Comparison of ENCODE assay signal across 17 mouse cellular contexts in genomic region chrX:58028082-58028481, GRCm38 (mm10). TPM values are rescaled to one million over a fixed set of nuclear protein-coding genes. Genes with fewer than 3 reads are reported as not detected.
A peak's percentile ranks its signal among the peaks of the same experiment; 100 is the strongest.
DNase-seq lines count a peak whose midpoint lies in the region; ATAC-seq and TF ChIP-seq lines count a peak whose summit lies in the region.
"Had no signal": no experiment of that assay in that cellular context is flagged by ENCODE, and none has a peak within 500 bp of the region (broad histone marks: within the 10 kb centered on the region; RNA-seq: fewer than 3 reads in every experiment).

No protein-coding gene starts in this region.

- DNase-seq in embryo, embryonic 10.5 days (ENCODE audit: low spot score): peak; percentile 32
- no peak for DNase-seq in hindbrain, embryonic 14.5 days (ENCODE audit: low spot score)
- DNase-seq in midbrain, embryonic 14.5 days: no peak
- no peak for DNase-seq in layer of hippocampus, postnatal 14 days (ENCODE audit: low spot score in 2 of 2)
- DNase-seq in gastrocnemius, adult 18-20 months (ENCODE audit: low spot score): no peak
- DNase-seq in kidney, postnatal 14 days: no peak
- DNase-seq in heart, postnatal 36 days: no peak
- DNase-seq: adrenal gland, postnatal 36 days; cerebellum, adult 11 months had no signal

- H3K4me1 ChIP-seq in E14TG2a.4 (replicated peaks; ENCODE audit: low read depth, low read length): peaks cover 53% of the 10 kb centered on the region
- H3K4me1 ChIP-seq in hindbrain, embryonic 14.5 days (replicated peaks; ENCODE audit: control insufficient read depth, insufficient read depth, low read length): no peaks in the 10 kb centered on the region
- no peaks in the 10 kb centered on the region for H3K4me1 ChIP-seq in midbrain, embryonic 14.5 days (ENCODE audit: control insufficient read depth, insufficient read depth, low read length)
- H3K4me1 ChIP-seq: heart, embryonic 10.5 days; liver, embryonic 12.5 days had no signal

- WGBS in hindbrain, embryonic 14.5 days: 13% methylated on average over 16 of the region's 16 CpGs
- 18% methylated on average over 16 of the region's 16 CpGs for WGBS in midbrain, embryonic 14.5 days

- H3K9ac ChIP-seq in hindbrain, embryonic 14.5 days: no peak overlapping the region
- no peak overlapping the region; the same call in 1 of the 2 replicates for H3K9ac ChIP-seq in midbrain, embryonic 14.5 days (replicated peaks; ENCODE audit: low read length)
- H3K9ac ChIP-seq: embryonic facial prominence, embryonic 13.5 days; liver, embryonic 12.5 days had no signal

- no peaks in the 10 kb centered on the region for H3K9me3 ChIP-seq in E14TG2a.4 (ENCODE audit: low read length)
- no peaks in the 10 kb centered on the region for H3K9me3 ChIP-seq in hindbrain, embryonic 14.5 days (ENCODE audit: control insufficient read depth, low read length)
- H3K9me3 ChIP-seq in midbrain, embryonic 14.5 days (ENCODE audit: control insufficient read depth, low read length): no peaks in the 10 kb centered on the region
- H3K9me3 ChIP-seq: embryonic facial prominence, embryonic 13.5 days; heart, embryonic 10.5 days; liver, embryonic 12.5 days had no signal

- peak overlapping the region; percentile 88 for H3K4me3 ChIP-seq in E14TG2a.4 (replicated peaks; ENCODE audit: low read length)
- H3K4me3 ChIP-seq in hindbrain, embryonic 14.5 days (replicated peaks; ENCODE audit: low read length): peak overlapping the region; percentile 2; the same call in 1 of the 2 replicates
- H3K4me3 ChIP-seq in midbrain, embryonic 14.5 days (replicated peaks; ENCODE audit: low read depth, low read length): peak overlapping the region; percentile 10; the same call in 1 of the 2 replicates
- H3K4me3 ChIP-seq: embryonic facial prominence, embryonic 13.5 days; heart, embryonic 10.5 days; liver, embryonic 12.5 days had no signal

- peaks cover 4% of the 10 kb centered on the region for H3K36me3 ChIP-seq in E14TG2a.4 (ENCODE audit: insufficient read depth, low read length)
- no peaks in the 10 kb centered on the region for H3K36me3 ChIP-seq in hindbrain, embryonic 14.5 days (replicated peaks; ENCODE audit: control insufficient read depth, insufficient read depth)
- no peaks in the 10 kb centered on the region for H3K36me3 ChIP-seq in midbrain, embryonic 14.5 days (ENCODE audit: control insufficient read depth, insufficient read depth, low read length)
- H3K36me3 ChIP-seq: embryonic facial prominence, embryonic 13.5 days; heart, embryonic 10.5 days; liver, embryonic 12.5 days had no signal

- intact Hi-C loops in heart, postnatal 36 days (cut with DNase I): no loop called here

- peak overlapping the region; percentile 53 for H3K4me2 ChIP-seq in hindbrain, embryonic 14.5 days (replicated peaks)
- H3K4me2 ChIP-seq in midbrain, embryonic 14.5 days (ENCODE audit: low read length): peak overlapping the region; percentile 58
- H3K4me2 ChIP-seq: embryonic facial prominence, embryonic 13.5 days; liver, embryonic 12.5 days had no signal

- no peak overlapping the region for H3K27ac ChIP-seq in hindbrain, embryonic 14.5 days
- H3K27ac ChIP-seq in midbrain, embryonic 14.5 days (replicated peaks; ENCODE audit: low read depth, low read length): 0 out of 2 replicates have a peak overlapping the region, but pooled peaks have one; percentile 26
- H3K27ac ChIP-seq: embryonic facial prominence, embryonic 13.5 days; heart, embryonic 10.5 days; kidney, postnatal 0 days; liver, embryonic 12.5 days; macrophage had no signal

- H3K27me3 ChIP-seq in E14TG2a.4 (ENCODE audit: insufficient read depth, low read length): no peaks in the 10 kb centered on the region
- H3K27me3 ChIP-seq in hindbrain, embryonic 14.5 days (ENCODE audit: control insufficient read depth, insufficient read depth, low read length): peaks cover 38% of the 10 kb centered on the region
- 0 out of 2 replicates have a peak, but pooled peaks cover 3% of the 10 kb centered on the region for H3K27me3 ChIP-seq in midbrain, embryonic 14.5 days (ENCODE audit: control insufficient read depth, insufficient read depth, low read length)

- ATAC-seq in hindbrain, embryonic 14.5 days (ENCODE audit: low FRiP score): no peak
- no peak for ATAC-seq in midbrain, embryonic 14.5 days (ENCODE audit: low FRiP score, low TSS enrichment)
- ATAC-seq: liver, embryonic 12.5 days; Patski had no signal

- no peak for TF ChIP-seq CTCF in E14TG2a.4 (conservative IDR thresholded peaks at IDR 0.05; ENCODE audit: low read length)

RNA-seq across cellular contexts. Expression of gene Zic3, which starts 5.6 kb away (rescaled TPM):
- polyA plus RNA-seq in hindbrain, embryonic 14.5 days (2014; fragmentation: Nextera tagmentation; extraction: Ambion mirVana): 17.1 and 18.9 TPM in 2 replicates
- polyA plus RNA-seq in midbrain, embryonic 14.5 days (2014; fragmentation: Nextera tagmentation; extraction: Ambion mirVana): 19.9 and 26.9 TPM in 2 replicates
- total RNA-seq in layer of hippocampus, postnatal 14 days (2021): 1 to 10 TPM; 4.9 to 5.2 TPM
- total RNA-seq in gastrocnemius, adult 18-20 months (2021): not detected
- total RNA-seq in heart, postnatal 36 days (2021): not detected
- total RNA-seq: adrenal gland, postnatal 36 days had no signal
- polyA plus RNA-seq: C2C12; kidney, postnatal 0 days; liver, embryonic 12.5 days; macrophage; Patski had no signal

Comparison
In these comparisons a context has a peak if more than half of its experiments do, and no peak if none do; other contexts are left out.
1. H3K4me3 ChIP-seq: peak in every context shown above with its lines; median percentile 88 in E14TG2a.4; 10 in midbrain, embryonic 14.5 days; 2 in hindbrain, embryonic 14.5 days.
2. RNA of gene Zic3, which starts 5.6 kb away (total RNA-seq): 4.9 to 5.2 TPM in layer of hippocampus, postnatal 14 days; not detected in gastrocnemius, adult 18-20 months and not detected in heart, postnatal 36 days; every median in the first group is over 4 times any median in the second.